Mouse (Mus musculus): ENCODE measurements around the gene Babam2. TPM values are rescaled to one million over a fixed set of nuclear protein-coding genes. Genes with fewer than 3 reads are reported as not detected.

Babam2 gene
- total RNA-seq, 2 experiments from 2014 or later: 37.5 to 48.5 TPM

- no peak for DNase-seq (ENCODE audit: low spot score in 2 of 2)
- intact Hi-C loops (cut with DNase I): no loop called here
Observed at GRCm38 (mm10) chr5:31862753-31863468, 165.4 kb downstream of the Babam2 start.

GRCm38 (mm10) chr5:31864095-31864494, 166.6 kb downstream of the Babam2 start:
- no peak for DNase-seq (ENCODE audit: low spot score in 2 of 2)
- intact Hi-C loops (cut with DNase I): no loop called here

- intact Hi-C loops (cut with DNase I): no loop called here
- DNase-seq (ENCODE audit: low spot score in 2 of 2): no peak
Observed at GRCm38 (mm10) chr5:31866071-31866470, 168.6 kb downstream of the Babam2 start.

DNA sequence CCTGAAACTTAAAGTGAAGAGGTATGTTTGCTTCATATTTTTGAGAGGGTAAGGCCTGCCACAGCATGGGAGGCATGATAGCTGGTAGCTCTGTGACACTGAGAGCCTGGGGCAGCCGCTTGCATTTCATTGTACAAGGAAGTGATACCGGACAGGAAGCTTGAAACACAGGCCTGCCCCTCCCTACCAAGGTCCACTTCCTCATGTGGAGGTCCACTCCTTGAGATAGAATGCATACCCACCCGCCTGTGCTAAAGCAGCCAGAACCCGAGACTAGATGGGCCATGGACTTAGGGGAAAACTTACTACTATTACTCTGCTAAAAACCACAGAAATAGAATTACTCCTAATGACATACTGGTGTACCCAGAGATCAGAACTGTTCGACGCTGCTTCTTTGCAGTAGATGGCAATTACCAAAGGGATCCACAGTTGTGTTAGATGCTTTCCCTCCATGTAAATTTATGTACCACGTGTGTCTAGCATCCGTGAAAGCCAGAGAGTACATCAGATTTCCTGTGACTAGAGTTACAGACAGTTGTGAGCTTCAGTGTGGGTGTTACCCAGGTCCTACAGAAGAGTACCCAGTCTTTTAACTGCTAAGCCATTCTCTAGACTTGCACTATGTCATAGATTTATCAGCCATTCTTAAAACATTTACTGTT, 173.5 kb downstream of the Babam2 start:
- intact Hi-C loops (cut with DNase I): no loop called here
- no peak for DNase-seq (ENCODE audit: low spot score in 2 of 2)

DNA sequence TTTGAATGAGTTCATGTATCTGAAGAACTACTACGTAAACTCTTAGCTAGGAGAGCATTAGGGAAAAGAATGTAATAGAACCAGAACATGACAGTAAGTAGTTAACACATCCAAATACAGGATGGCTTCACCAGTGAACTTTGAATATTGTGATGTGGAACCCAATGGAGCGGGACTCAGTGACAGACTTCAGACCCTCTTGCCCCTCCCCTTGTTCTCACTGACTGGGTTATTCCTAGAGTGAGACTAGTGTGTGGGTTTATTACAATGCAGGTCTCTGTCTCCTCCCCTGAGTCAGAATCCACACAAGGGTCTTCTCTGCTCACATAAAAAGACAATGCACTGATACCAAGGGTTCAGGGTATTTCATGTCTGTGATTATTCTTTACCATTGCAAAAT, 175.8 kb downstream of the Babam2 start:
- DNase-seq (ENCODE audit: low spot score in 2 of 2): no peak
- intact Hi-C loops (cut with DNase I): no loop called here

GRCm38 (mm10) chr5:31874543-31874942, 177.1 kb downstream of the Babam2 start:
- no peak for DNase-seq (ENCODE audit: low spot score in 2 of 2)
- intact Hi-C loops (cut with DNase I): no loop called here

GRCm38 (mm10) chr5:31875443-31875842, 178.0 kb downstream of the Babam2 start:
- no peak for DNase-seq (ENCODE audit: low spot score in 2 of 2)
- intact Hi-C loops (cut with DNase I): no loop called here

DNA sequence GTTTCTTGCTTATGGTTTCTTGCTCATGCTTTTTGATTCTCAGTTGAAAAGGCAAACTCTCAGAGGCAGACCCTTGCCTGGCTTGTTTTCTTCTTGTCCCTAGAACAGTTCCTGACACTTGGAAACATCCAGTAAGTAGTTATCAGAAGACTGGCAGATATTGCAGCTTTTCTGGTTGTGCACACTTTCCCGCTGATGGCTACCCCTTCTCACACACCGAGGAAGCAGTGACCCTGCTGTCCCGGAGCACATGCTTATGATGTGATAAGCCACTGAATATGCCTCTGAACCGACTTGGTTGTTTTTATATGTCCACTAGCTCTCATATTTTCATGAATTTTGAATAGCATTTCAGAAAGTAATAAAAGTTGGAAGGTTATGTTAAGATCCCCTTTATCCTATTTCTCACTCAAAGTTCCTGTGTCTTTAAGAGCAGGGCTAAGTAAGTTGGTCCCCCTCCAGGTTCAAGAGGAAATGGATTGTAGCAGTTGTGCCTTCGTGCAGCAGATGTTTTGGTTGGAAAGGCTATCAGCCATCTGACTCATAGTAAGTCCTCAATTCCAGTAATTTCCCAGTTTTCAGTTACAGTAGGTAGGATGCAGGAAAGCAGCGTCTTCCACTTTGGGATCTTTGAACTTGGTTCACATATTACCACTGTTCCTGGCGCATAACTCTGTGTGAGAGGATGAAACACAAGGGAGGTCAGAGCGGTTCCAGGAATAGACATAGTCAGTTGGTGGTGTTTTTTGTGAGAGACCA, 178.9 kb downstream of the Babam2 start:
- intact Hi-C loops (cut with DNase I): no loop called here
- DNase-seq (ENCODE audit: low spot score in 2 of 2): no peak

DNA sequence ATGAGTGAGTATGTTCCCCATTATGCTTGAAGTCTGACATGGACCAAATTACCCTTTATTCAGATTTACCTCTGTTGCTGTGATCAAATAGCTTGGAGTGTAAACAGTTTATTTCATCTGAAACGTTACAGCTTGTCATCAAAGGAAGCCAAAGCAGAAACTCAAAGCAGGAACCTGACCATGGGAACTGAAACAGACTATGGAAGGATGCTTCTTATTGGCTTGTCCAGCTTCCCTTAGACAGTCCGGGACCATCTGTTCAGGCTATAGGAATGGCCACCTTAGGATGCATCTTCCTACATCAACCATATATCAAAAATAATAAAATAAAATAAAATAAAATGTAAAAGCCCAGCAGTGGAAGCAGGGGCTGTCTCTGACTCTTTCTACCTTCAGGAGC, 183.0 kb downstream of the Babam2 start:
- DNase-seq (ENCODE audit: low spot score in 2 of 2): no peak
- intact Hi-C loops (cut with DNase I): no loop called here

GRCm38 (mm10) chr5:31882297-31882696, 184.8 kb downstream of the Babam2 start:
- intact Hi-C loops (cut with DNase I): no loop called here
- DNase-seq (ENCODE audit: low spot score in 2 of 2): peak in 1 of 2 experiments; percentile 48

- intact Hi-C loops (cut with DNase I): loop anchor here (5.0 kb wide), 1 partner anchor 252 kb away; the partner anchor contains the start of gene Fosl2
- no peak for DNase-seq (ENCODE audit: low spot score in 2 of 2)
Observed at GRCm38 (mm10) chr5:31884962-31885361, 187.5 kb downstream of the Babam2 start.

DNA sequence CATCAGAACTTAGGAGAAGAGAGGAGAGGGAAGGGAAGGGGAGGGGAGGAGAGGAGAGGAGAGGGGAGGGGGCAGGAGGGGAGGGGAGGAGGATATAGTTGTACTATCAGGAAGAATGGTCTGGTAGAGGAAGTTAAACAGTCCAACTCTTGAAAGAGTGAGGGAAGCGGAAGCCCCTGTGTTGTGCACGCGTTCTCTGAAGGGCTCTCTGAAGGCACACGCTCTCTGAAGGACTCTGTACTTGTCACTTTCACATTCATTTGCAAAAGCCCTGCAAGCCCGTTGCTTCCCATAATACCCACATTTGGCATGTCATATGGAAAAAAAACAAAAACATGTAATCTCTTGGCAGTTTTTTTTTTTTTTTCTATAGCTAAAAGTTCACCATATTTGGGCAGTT, 190.1 kb downstream of the Babam2 start:
- intact Hi-C loops (cut with DNase I): loop anchor here (5.0 kb wide), 1 partner anchor 250 kb away; the partner anchor contains the start of gene Fosl2
- no peak for DNase-seq (ENCODE audit: low spot score in 2 of 2)

GRCm38 (mm10) chr5:31888341-31888740, 190.9 kb downstream of the Babam2 start:
- DNase-seq (ENCODE audit: low spot score in 2 of 2): no peak
- intact Hi-C loops (cut with DNase I): loop anchor here (5.0 kb wide), 1 partner anchor 249 kb away; the partner anchor contains the start of gene Fosl2

GRCm38 (mm10) chr5:31892631-31893030, 195.1 kb downstream of the Babam2 start:
- DNase-seq (ENCODE audit: low spot score in 2 of 2): no peak
- intact Hi-C loops (cut with DNase I): no loop called here

DNA sequence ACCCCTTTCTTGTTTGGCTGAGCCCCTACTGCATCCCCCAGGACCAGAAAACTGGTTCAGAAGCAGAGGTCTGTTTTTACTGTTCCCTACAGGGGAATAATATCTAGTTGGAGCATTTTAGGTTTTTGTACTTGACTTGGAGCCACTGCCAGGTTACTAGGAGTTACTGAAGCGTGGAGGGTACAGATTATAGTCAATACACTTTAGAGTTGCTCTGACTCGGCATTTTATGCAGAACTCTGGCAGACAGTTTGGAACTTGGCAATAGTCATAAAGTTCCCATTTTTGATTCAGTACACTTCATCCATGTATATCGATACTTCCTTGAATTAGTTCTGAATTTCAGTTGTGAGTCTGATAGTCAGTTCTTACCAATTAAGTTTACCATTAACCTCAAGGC, 202.4 kb downstream of the Babam2 start:
- DNase-seq (ENCODE audit: low spot score in 2 of 2): no peak
- intact Hi-C loops (cut with DNase I): no loop called here

GRCm38 (mm10) chr5:31902144-31902543, 204.7 kb downstream of the Babam2 start:
- DNase-seq (ENCODE audit: low spot score in 2 of 2): no peak
- intact Hi-C loops (cut with DNase I): no loop called here

DNA sequence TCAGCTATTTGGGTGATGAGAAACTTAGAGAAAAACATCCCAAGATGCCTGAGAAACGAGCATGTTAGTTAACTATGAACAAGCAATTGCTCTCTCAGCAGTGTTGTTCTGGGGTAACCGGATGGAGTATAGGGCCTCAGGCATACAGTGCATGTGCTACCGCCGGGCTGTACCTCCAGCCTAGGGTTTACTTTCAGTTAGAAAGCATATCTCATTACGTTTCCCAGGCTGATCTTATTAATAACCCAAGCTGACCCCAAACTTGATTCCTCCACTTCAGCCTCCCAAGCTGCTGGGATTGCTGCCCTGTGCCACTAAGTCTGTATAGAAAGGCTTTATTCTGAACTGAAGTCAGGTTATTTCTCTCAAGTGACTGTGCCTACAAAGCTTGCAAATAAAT, 205.4 kb downstream of the Babam2 start:
- intact Hi-C loops (cut with DNase I): no loop called here
- DNase-seq (ENCODE audit: low spot score in 2 of 2): no peak

- intact Hi-C loops (cut with DNase I): no loop called here
- no peak for DNase-seq (ENCODE audit: low spot score in 2 of 2)
Observed at GRCm38 (mm10) chr5:31904968-31905683, 207.6 kb downstream of the Babam2 start.

- intact Hi-C loops (cut with DNase I): no loop called here
- DNase-seq (ENCODE audit: low spot score in 2 of 2): no peak
Observed at GRCm38 (mm10) chr5:31905808-31906207, 208.3 kb downstream of the Babam2 start.

All from left cerebral cortex, postnatal 36 days (tissue).